Mouse (Mus musculus) stomach, postnatal 0 days (tissue): Measurements from ENCODE around the gene Asf1a.

ENCODE experiments used
- CTCF ChIP-seq: IDR thresholded peaks from 2 replicates; pipeline ENCODE4 v1.5.1; 2016; ENCODE audit warnings: antibody characterized with exemption, low read depth, mild to moderate bottlenecking, moderate library complexity
- EP300 ChIP-seq: optimal IDR thresholded peaks from 2 replicates; pipeline ENCODE3; 2016; ENCODE audit warnings: antibody characterized with exemption

DNA sequence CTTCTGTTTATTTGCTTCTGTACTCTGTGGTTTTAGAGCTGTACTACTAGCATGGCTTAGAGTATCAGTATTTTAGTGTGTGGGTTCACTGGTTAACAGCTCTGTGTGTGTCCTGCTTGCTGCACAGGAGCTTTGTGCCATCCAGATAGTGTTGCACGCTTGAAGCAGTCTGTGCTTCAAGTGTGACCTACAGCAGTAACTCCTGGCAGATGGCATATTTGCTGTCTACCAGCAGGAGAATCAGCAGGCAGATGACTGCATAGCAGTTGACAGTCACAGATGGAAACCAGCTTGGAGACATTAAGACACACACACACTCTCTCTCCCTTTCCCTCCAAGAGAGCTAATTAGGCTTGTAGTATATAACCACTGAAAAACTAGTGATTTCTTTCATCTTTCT lies 15.6 kb downstream of the Asf1a start:
- no peak for TF ChIP-seq CTCF
- TF ChIP-seq EP300 = no peak
